Mouse (Mus musculus) MN1 (cell line): ENCODE results near the gene Pparg.

Source experiments
- DNase-seq: peaks from one replicate; pipeline ENCODE4 v3.0.0-alpha.2; 2016; ENCODE audit warnings: low spot score

Gene Pparg

DNA sequence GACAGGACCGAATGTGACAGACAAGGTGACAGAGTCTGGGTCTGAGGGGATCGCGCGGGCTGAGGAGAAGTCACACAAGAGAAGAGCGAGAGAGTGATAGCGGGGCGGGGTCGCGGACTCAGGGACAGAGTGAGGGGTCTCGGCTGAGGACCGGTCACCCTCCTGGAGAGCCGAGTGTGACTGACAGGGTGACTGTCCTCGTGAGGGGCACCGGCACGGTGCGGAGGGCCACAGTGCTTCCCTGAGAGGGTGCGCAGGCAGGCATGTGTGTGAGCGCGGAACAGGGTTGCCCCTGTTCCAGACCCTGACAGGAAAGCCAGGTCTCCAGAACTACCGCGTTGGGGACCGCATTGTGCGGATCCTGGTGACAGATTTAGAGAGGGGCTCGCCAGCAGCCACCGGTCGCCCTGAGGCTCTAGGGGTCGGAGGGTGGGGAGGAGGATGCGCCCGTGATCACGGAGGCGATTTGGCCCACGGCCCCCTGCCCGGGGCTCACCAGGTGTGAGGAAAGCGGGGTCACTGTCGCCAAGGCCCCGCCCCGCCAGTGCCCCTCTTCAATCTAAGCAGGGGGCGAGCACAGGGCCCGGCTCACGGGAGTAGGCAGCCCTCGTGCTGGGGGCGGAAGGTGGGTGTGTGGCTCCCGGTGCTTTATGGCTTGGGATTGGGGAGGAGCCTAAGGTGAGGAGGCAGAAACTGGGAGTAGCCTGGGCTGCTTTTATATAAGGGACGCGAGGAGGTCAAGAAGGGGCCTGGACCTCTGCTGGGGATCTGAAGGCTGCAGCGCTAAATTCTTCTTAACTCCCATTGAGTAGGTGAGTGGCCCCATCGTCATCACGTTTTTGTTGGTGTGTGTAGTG is 1.1 kb downstream of the Pparg start:
- peak; percentile 44 for DNase-seq

DNA sequence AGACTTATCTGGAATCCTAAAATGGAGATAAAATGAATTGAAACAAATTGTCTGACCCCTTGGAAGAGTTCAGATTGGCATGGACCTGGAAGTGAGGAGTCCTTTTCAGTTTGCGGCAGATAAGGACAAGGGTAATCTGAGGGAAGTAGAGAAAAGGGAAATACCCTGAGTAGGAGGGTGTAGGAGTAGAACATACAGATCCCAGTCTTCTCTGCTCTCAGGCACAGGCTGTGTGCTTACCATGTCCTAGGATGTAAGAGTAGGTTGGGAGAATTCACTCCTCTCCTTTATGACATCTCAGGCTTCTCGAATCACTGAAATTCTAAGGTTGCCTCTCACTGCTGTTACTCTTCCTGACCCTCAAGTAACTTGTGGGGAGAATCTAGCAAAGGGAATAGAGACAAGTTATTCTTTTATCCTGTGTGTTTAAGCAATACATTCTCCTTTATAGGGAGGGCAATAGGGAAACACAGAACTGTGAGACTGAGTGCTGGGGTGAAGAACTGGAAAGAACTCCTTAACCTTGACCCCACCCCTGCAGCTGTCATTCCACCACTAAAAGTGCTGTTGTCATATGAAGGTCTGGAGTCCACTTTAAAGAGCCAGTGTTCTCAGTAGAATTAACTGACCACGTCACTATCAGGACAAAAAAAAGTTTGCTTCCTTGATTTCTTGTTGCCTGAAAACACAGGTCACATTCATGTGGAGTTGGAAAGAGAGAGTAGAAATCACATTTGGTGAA is 6.3 kb downstream of the Pparg start:
- no peak for DNase-seq

DNA sequence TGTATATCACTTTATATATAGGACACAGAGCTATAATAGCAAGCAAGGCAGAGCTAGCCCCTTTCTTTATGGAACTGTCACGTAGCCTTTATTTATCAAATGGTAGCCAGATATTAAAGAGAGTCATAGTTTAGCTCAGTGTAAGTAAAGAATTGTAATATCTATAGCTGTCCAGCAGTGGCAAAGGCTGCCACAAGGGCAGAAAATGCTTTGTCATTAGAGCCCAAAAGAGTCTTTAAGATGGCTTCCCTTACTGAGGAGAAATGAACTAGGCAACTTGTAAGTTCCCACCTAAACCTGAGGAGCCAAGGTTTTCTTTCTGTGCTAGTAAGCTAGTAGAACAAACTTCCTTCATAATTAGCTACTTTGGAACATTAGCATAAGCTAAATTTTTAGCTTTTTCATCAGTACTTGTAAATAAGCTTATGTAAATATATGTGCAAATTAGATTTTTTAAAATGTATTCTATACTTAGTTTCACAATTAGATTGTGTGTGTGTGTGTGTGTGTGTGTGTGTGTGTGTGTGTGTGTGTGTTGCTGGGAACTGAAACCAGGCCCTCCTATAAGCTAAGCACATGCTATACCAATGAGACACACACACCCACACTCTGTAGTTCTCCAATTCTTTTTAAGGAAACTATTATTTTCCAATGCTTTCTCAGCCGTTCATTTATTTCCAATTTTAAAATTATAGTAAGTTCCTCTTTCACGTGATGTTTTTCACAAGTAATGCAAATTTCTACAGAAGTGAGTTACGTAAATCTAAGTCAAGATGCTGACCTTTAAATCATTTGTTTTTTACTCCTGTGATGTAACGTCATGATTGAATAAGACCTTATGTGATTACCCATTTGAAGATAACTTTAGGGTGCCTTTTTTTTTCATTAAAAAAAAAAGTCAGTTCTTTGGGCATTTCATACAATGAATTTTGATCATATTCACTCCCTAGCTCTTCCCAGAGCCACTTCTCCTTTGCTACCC is 14.4 kb downstream of the Pparg start:
- no peak for DNase-seq

DNA sequence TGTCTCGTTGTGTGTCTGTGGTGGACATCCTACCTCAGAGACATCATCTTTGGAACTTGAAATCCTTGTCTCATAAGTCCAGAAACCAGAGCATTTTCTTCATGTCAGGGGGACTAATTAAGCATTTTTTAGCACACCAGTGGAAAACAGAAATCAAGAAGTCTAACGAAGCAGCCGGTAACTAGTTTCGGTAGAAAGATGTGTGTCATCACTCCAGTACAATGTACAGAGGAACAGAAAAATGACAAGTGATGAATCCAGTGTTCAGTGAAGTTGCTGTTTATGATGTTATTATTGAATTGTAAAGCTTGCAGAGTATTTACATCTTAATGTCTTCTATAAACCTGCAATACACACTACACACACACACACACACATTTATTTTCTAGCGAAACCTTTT is 19.8 kb downstream of the Pparg start:
- DNase-seq: no peak

DNA sequence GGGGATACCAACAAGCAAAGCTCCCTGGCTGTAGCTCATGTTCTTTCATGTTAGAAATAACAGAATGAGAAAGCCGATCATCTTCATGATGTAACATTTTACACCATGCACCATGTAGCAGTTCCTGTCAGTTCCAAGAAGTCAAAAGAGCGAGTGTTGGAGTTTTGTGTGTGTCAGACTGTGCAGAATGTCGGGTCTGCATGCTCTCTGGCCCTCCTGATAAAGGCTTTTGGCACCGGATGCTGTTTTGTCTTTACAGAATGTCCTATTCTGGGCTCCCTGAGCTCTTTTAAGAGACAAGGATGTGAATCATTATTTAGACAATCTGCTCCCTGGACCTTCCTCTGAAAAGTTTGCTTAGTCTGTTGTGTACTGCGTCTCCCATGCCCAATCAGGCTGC is 22.0 kb downstream of the Pparg start:
- DNase-seq: no peak

DNA sequence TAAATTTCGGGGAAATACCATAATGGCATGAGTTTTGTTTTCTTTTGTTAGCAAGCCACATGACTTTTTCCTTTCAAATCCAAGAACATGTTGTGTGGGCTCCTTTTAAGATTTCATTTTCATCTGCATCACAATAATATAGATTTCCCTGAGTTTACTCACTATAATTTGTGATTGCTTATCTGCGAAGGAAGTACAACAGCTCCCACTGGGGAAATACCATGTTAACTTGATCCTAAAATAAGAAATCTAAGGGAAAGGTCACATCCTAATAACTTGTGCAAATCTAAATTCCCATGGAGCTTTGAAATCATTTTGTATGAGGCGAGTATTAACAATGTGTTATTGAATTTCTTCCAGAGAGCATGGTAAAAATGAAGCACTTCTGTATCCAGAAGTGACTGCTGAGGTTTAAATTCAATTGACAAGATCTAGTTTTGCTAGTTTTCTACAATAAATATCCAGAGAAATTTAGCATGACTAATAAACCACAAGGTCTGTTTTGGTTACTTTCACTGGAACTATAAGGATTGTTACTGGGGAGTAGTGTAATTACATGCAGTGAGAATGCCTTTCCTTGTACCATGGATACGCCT is 29.3 kb downstream of the Pparg start:
- no peak for DNase-seq

DNA sequence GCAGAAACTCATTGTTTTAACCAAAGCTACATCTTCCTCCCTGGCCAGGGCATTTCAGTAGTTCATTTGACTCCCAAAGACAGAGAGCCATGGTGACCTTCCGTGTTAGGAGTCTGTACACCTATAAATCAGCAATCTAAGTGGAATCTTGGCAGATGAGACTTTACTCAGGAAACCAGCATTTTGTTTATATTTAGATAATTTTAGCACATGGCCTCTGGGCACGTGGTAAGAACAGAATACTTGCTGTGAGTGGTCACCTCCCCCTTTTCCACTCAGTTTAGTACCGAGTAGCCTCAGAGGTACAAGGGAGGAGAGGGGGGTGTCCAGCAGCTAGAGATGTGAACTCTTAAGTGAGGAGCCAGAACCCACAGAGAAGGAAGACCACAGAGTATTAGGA is 36.2 kb downstream of the Pparg start:
- DNase-seq: no peak

DNA sequence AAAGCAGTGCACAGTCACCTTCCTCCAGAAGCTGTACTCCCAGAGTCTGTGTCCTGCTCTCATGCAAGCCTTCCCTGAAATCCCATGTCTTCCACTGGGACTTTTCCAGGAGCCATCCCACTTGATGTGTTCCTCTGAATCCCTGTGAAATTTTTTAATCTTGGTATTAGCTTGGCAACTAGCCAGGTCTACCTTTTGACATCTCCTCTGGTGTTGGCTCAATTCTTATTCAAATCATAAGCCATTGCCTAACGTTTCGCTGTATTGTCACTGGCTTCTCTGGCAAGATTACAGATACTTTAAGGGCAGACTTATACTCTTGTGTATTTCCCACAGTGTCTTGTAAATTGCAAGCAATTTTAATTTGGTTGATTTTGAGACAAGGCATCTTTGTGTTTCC is 43.6 kb downstream of the Pparg start:
- no peak for DNase-seq

DNA sequence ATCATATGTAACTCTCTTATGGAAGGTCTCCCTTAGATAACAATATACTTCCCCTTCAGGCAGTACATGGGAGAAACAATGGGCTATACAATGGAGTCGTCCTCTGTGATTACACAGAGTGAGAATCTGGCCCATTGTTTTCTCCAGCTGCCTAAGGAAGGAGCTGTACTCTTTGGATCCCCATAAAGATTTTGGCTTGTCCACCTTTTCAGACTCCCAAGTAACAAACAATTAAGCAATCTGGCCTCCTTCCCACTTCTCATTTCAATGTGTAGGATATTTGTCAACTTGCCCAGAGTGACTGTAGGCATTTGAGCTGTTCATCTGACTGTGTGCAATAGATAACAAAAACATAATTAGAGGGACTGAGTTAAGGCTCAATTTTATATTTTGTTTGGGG is 50.7 kb downstream of the Pparg start:
- no peak for DNase-seq

DNA sequence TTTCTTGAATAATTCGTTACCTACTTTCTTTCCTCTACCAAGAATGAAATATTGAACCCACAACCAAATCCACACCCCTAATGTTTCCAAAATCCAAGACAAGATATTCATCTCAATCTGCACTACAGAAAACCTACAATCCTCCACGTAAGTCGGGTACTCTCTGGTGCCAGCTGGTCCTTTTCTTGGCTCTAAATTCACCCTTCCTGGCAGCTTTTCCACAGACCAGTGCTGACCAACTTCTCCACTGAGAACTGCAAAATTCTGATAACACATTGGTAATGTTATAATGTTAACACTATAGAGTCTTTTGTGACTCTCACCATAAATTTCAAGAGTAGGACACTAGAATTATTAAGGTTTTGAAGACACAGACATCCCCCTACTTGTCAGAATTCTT is 57.4 kb downstream of the Pparg start:
- no peak for DNase-seq

DNA sequence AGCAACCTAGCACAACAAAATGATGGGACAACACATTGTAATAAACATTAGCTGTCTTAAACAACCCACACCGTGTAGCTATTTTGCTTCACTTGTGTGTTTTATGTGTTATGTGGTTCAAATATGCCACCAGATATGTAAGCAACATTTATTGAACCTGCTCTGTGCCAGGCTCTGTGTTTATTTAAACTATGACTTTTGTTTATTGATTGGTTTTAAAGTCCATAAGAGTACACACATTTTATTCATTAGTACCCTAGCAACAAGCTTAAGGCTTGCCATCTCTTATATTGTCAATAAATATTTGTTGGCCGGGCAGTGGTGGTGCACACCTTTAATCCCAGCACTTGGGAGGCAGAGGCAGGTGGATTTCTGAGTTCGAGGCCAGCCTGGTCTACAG is 58.2 kb downstream of the Pparg start:
- no peak for DNase-seq

DNA sequence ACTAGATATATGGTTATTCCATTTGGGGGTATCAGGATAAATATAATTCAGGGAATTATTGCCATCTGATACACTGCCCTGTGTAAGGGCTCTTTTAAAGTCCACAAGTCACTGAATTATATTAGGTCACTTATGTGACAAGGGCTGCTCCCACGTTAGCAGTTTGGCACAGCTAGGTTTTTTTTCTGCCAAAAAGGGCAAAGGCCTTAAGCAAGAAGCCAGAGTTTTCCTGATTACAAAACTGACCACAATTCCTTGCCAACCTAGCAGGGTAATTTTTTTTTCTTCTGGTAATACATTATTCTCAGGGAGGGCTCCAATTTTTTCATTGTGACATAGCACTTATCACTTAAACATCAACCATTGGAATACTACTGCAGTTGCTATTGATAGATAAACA is 60.2 kb downstream of the Pparg start:
- no peak for DNase-seq

DNA sequence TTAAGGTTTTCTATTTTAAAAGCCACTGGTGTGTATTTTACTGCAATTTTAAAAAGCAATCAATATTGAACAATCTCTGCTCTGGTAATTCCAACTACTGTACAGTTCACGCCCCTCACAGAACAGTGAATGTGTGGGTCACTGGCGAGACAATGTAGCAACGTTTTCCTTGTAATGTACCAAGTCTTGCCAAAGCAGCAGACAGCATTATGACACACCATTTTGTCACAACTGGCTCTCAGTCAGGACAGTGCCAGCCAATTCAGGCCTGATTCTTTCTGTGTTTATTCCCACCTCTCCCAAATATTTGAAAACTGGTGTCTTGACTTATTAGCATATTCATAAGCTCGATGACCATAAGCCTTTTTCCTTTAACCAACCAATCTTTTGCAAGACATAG is 60.9 kb downstream of the Pparg start:
- no peak for DNase-seq

DNA sequence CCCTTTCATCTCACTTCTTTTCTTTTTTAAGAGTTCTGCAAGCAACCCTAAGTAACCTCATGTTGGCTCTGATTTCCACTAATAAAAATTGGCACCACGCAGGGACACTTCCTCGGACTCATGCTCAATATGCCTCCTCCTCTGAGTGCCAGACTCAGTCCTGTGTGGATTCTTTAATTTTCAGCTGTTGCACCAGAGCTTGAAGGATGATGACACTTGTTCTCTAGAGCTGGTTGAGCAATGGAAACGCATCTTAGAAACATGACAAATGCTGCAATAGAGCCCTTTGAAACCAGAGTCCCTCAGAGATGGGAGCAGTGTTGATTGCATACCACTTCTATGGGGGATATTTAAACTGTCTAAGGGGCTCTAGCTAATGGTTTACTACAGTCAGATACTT is 63.7 kb downstream of the Pparg start:
- DNase-seq: no peak

DNA sequence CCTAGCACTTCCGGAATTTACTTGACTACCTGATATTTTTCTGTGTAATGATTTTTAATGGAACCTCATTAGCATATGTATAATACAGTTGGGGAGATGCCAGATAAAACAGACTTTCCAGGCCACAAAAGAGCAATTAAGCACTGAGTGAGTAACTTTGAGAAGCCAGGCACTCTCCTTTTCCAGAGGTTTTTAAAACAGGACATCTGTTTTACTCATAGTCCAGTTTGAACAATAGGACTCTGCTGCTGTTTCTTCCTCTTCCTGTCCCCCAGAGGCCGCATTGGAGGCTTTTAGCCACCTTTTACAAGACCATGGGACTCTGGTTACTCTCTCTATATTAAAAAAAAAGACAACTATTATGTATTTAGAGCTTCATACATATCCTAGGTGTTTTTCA is 72.0 kb downstream of the Pparg start:
- peak; percentile 7 for DNase-seq

DNA sequence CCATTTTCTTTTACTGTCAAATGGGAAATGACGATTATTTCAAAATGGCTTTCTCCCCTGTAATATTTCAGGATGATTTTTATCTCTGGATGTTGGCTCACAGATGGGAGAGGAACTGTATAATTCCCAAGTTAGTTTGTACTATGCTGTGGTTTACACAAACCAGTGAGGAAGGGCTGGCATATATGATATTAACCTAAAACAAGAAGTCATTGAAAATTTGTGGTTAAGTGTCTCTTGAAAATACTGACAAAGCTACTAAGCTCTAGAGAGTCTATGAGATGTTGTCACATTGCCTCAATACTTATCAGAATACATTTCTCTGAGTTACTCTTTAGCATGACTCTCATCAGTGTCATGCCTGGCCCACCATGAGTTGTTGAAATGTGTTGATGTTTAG is 73.3 kb downstream of the Pparg start:
- no peak for DNase-seq

DNA sequence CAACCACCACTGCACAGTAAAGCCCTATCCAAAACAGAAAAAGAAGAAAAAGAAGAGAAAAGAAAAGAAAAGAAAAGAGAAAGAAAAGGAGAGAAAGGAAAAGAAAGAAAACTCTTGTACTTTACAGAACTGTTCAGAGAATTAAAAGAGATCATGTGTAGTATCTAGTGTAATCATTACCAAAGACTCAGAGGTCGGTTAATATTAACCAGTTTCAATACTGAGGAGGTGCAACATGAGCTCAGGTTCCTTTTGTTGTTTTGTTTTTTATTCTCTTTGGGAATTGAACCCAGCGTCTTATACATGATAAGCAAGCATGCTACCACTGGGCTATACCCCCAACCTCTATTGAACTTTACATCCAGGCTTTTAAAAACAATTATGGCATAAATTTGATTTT is 74.1 kb downstream of the Pparg start:
- DNase-seq: no peak

DNA sequence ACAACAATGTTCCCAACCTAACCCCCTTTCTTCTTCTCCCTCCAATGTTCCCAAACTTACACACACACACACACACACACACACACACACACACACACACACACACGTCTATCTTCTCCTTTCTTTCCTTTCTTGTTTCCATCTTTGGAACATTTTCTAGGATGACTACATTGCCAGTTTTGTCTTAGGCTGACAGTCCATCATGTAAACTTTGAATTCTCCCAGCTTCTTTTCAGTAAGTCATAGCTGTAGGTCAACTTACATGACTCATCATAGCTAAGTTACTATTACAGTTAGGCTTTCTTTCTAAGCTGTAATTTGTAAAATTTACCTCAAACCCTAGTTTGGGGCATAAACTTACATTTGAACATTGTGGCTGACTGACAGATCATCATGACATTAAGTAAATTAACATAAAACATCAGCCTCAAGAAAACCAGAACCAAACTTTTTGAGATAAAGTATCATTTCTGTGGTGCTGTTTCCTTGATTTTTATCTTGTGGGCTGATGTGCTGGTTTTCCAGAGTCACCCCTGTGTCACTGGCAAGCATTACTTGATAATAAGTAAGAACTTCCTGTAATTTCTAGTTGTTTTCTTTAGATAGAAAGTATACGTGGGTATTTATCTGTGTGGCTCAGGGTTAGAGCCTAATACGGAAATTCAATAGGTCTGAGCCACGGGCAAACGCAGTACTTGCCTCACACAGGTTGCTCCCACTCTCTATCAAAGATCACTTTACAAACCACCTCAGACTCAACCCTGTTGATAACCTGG is 79.7 kb downstream of the Pparg start:
- DNase-seq: no peak

DNA sequence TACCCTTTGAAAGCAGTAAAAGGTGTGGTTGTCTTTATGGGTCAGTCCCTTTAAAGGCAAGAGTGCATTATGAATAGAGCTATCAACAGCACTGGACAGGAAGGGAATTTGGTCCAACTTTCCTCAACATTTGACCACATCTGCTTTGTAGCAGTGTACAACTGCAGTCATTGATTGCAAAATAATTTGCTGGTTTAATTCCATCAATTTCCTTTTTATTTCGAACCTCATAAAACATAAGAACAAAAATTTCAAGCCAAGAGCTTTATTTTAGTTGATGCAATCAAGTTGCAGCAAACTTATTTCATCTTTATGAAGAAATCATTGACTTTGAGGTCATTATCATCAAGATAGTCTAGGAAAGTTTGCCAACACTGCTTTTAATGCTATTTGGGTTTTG is 91.8 kb downstream of the Pparg start:
- no peak for DNase-seq

DNA sequence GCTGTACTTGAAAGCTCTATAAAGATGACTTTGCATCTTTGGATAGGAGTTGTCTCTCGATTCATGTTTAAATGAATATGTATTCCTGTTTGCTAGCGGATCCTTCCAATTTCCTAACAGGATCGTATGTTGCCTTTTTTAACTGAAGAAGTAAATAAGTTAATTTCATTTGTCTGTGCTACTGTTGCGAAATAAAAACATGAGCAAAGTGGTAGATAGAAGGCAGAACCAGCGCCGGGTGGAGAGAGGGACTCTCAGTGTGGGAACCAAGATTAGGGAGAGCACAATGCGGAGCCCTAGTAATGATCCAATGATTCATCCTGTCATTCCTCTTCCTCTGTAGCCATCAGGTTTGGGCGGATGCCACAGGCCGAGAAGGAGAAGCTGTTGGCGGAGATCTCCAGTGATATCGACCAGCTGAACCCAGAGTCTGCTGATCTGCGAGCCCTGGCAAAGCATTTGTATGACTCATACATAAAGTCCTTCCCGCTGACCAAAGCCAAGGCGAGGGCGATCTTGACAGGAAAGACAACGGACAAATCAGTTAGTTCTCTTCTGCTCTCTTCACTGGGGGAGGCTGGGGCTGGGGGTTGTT is 102.1 kb downstream of the Pparg start:
- peak; percentile 88 for DNase-seq

DNA sequence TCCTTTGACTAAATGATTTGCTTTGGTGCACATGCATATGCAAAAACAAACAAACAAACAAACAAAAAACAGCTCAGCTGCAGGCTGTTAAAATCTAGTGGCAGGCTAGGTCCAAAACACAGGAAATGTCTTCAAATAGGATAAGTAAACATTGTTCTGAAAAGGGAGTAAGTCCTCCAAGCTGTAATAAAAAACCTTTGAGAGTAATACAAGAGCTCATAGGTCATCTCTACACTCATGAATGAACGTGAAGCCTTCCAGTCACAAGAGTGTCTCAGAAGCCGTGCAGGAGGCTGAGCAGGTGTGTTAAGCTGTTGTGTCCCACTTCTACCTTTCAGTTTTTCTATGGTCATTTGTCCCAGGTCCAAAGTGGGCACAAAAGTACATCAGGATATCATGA is 102.6 kb downstream of the Pparg start:
- DNase-seq: no peak
